Mouse (Mus musculus) G1E (cell line): ENCODE measurements around the gene Lnx1.

Source experiments
- CTCF ChIP-seq: IDR thresholded peaks from 2 replicates; pipeline ENCODE4 v1.5.1; 2012; ENCODE audit warnings: low read depth, low read length, inconsistent platforms, mixed read lengths
- GATA1 ChIP-seq: IDR thresholded peaks from 2 replicates; pipeline ENCODE4 v1.6.1; 2012; ENCODE audit warnings: borderline replicate concordance, low read length, inconsistent platforms, mixed read lengths
- TAL1 ChIP-seq: conservative IDR thresholded peaks from 2 replicates; pipeline ENCODE4 v1.6.1; 2012; ENCODE audit warnings: low read depth, low read length, inconsistent platforms, mixed read lengths

GRCm38 (mm10) chr5:74623316-74624000 is 79.3 kb downstream of the Lnx1 start:
- no peak for TF ChIP-seq TAL1
- TF ChIP-seq GATA1 = no peak
- no peak for TF ChIP-seq CTCF
